Mouse (Mus musculus) lung, embryonic 15.5 days (tissue): ENCODE measurements around the gene Nos2. TPM values are rescaled to one million over a fixed set of nuclear protein-coding genes. Genes with fewer than 3 reads are reported as not detected.
A peak's percentile ranks its signal among the peaks of the same experiment; 100 is the strongest.
"Not testable (repeated sequence)": the region's sequence is repeated elsewhere in the genome, so short reads cannot be mapped to it uniquely, and the experiment has no call there.

Experiments
- ATAC-seq: fragments of 200-750 bp; cut with Nextera tagmentation; 2 replicates; pipeline ENCODE4 v1.8.0; 2017; ENCODE audit warnings: moderate number of reproducible peaks, borderline replicate concordance; ENCODE audit not compliant: low FRiP score, low TSS enrichment; ENCODE audit errors: extremely low read depth
- H3K27ac ChIP-seq: fragments of 300-500 bp; sonication (generic); 2 replicates; pipeline ENCODE4 v1.5.1; 2015; ENCODE audit warnings: moderate library complexity, mild to moderate bottlenecking, inconsistent platforms
- H3K27me3 ChIP-seq: fragments of 300-500 bp; sonication (generic); 2 replicates; pipeline ENCODE4 v1.6.1; 2015; ENCODE audit warnings: inconsistent platforms
- H3K36me3 ChIP-seq: fragments of 300-500 bp; sonication (generic); 2 replicates; pipeline ENCODE4 v1.6.1; 2015; ENCODE audit warnings: inconsistent platforms
- H3K4me1 ChIP-seq: fragments of 300-500 bp; sonication (generic); 2 replicates; pipeline ENCODE4 v1.6.1; 2015; ENCODE audit warnings: inconsistent platforms
- H3K4me2 ChIP-seq: fragments of 300-500 bp; sonication (generic); 2 replicates; pipeline ENCODE4 v1.6.1; 2015; ENCODE audit warnings: inconsistent platforms, mild to moderate bottlenecking, moderate library complexity
- H3K4me3 ChIP-seq: fragments of 300-500 bp; sonication (generic); 2 replicates; pipeline ENCODE4 v1.5.1; 2015; ENCODE audit warnings: mild to moderate bottlenecking, inconsistent platforms
- H3K9ac ChIP-seq: fragments of 300-500 bp; sonication (generic); 2 replicates; pipeline ENCODE4 v1.6.1; 2015; ENCODE audit warnings: inconsistent platforms
- H3K9me3 ChIP-seq: fragments of 300-500 bp; sonication (generic); 2 replicates; pipeline ENCODE4 v1.6.1; 2016; ENCODE audit warnings: inconsistent platforms
- WGBS: fragments of 180-500 bp; shearing (Covaris S2); methylation state at CpG from one replicate; pipeline ENCODE4 v1.1.7; 2015; 5-methylcytosine and 5-hydroxymethylcytosine counted together
- polyA plus RNA-seq: library from polyadenylated mRNA; unstranded; fragments of >200 nt; fragmentation: Nextera tagmentation; extraction: Ambion mirVana; gene quantifications from 2 replicates; pipeline ENCODE4 v1.2.1, GENCODE M21; 2015

Gene Nos2
- polyA plus RNA-seq, 1 experiment from 2014 or later, result 3.8 TPM

DNA sequence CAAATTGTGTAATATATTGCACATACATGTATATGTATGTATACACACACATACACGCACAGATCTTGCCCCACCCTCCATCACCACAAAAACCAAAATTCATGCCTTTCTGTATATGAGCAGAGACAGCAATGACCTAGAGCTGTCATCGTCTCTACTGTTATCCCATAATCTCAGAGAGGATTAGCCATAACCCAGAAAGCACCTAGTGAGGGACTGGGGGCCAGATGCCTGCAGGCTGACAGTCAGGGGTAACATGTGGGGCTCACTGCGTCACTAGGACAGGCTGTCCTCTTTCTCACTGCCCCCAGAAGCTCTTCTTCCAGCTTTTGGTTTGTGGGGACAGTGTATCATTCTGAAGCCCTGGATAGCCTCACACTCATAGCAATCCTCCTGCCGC, 81.3 kb downstream of the Nos2 start:
- WGBS, result 81% methylated on average over 4 of the region's 4 CpGs
- no peak for ATAC-seq

DNA sequence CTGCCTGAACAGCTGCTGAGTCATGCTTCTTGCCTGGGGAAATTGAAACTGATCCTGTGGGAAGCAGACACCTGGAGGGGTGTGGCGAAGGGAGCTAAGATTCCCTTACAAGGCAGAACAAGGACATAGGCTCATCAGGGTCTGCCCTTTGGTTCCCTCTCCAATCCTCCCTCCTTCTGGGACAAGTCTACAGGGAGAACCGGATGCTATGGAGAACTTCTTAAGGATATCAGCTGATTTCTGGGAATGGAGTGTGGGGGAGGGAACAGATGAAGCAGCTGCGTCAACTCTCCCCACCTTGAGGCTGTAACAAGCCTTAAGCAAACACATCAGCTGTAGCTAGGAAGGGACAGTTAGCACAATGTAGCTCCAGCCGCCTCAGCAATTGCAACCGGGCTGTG, 82.0 kb downstream of the Nos2 start:
- WGBS, result 35% methylated on average over 5 of the region's 5 CpGs

More for the DNA sequence above, 81.3 kb downstream of the Nos2 start:
- H3K27me3 ChIP-seq, result no peaks in the 10 kb centered on the region
- H3K4me2 ChIP-seq, result no peak overlapping the region
- no peak overlapping the region for H3K9ac ChIP-seq
- H3K36me3 ChIP-seq, result no peaks in the 10 kb centered on the region
- no peaks in the 10 kb centered on the region for H3K9me3 ChIP-seq
- H3K4me1 ChIP-seq, result peaks cover 8% of the 10 kb centered on the region; the same call in 1 of the 2 replicates
- peak overlapping the region; percentile 82 for H3K27ac ChIP-seq
- H3K4me3 ChIP-seq, result no peak overlapping the region

DNA sequence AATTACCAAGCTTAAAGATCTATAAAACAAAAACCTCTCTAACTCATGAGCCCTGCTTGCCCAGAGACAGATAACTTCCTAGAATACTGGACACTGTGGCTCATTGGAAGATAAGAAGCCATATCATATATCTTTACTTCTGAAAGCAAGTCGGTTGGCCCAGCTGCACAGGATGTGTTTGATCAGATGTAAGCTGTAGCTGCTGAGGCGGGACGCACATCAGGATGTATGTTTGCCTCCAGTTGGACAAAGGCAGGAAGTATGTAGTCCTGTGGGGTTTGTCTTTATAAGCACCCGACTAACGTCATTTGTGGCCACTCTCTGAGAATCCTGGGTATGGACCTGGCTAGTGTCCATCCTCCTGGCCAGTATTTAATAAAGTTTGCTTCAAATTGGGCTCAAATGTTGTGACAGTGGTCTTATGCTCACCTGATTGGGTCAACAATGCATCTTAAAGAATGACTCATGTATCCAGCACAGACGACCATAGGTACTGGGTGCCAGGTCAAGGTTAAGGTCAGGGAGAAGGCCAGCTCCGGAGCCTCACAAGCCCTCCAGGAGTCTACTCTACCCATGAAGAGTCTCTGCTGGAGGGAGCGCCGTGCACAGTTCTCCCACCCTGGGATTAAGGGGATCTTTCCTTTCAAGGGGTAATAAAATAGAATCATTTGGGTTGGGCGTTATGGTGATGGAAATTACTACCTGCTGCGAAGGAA, 82.6 kb downstream of the Nos2 start:
- H3K27me3 ChIP-seq, result no peaks in the 10 kb centered on the region
- 53% methylated on average over 11 of the region's 11 CpGs for WGBS
- H3K4me2 ChIP-seq, result no peak overlapping the region
- H3K4me1 ChIP-seq, result peaks cover 8% of the 10 kb centered on the region; the same call in 1 of the 2 replicates
- H3K36me3 ChIP-seq, result no peaks in the 10 kb centered on the region
- no peak overlapping the region for H3K4me3 ChIP-seq
- no peaks in the 10 kb centered on the region for H3K9me3 ChIP-seq
- H3K9ac ChIP-seq, result no peak overlapping the region
- ATAC-seq, result peak; percentile 73
- H3K27ac ChIP-seq, result peak overlapping the region; percentile 82

More for the DNA sequence above, 82.0 kb downstream of the Nos2 start:
- H3K27me3 ChIP-seq, result no peaks in the 10 kb centered on the region
- peak overlapping the region; percentile 82 for H3K27ac ChIP-seq
- ATAC-seq, result 0 out of 2 replicates have a peak, but pooled peaks have one; percentile 44
- no peaks in the 10 kb centered on the region for H3K9me3 ChIP-seq
- no peaks in the 10 kb centered on the region for H3K36me3 ChIP-seq
- H3K9ac ChIP-seq, result no peak overlapping the region
- peaks cover 8% of the 10 kb centered on the region; the same call in 1 of the 2 replicates for H3K4me1 ChIP-seq
- no peak overlapping the region for H3K4me3 ChIP-seq
- H3K4me2 ChIP-seq, result no peak overlapping the region

DNA sequence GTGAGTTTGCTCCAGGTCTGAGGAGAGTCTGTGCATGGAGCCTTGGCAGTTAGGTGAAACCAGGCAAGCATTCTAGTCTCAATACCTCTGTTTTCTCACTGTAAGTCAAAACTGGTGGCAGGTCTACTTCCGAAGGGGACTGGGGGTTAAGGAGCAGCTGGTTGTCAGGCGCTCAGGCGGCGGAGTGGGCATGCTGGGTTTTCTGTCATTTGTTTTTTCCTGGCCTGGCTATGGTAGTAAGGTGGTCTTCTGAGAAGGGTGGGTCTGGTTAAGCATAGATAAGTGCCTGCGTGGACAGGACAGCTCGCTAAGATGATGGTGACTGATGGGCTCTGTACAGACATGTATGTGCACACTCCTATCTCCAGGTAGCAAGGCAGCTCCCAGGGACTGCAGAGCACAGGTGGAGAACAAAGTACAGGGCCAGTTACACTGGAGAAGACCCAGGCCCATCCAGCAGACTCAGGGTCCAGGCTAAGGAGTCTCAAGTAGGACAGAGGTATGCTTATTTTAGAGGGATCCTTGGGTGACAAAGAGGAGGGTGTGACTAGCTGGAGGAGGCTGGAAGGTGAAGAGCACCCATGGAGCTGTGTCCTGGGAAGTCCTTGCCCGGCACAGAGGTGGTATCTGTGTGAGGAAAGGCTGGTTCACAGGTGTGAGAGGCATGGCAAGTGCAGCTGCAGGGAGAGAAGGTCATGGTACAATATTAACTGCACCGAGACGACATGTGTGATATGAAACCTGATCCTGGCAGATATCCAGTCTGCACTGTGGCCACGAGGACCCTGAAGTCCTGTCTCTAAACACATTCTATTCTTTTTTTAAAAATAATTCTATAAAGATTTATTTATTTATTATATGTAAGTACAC, 83.4 kb downstream of the Nos2 start:
- H3K4me3 ChIP-seq, result no peak overlapping the region
- H3K4me1 ChIP-seq, result peaks cover 8% of the 10 kb centered on the region; the same call in 1 of the 2 replicates
- no peak overlapping the region for H3K4me2 ChIP-seq
- no peaks in the 10 kb centered on the region for H3K36me3 ChIP-seq
- 59% methylated on average over 10 of the region's 10 CpGs for WGBS
- H3K27me3 ChIP-seq, result no peaks in the 10 kb centered on the region
- no peaks in the 10 kb centered on the region for H3K9me3 ChIP-seq
- no peak for ATAC-seq
- H3K9ac ChIP-seq, result no peak overlapping the region
- peak overlapping the region; percentile 60; the same call in 1 of the 2 replicates for H3K27ac ChIP-seq

DNA sequence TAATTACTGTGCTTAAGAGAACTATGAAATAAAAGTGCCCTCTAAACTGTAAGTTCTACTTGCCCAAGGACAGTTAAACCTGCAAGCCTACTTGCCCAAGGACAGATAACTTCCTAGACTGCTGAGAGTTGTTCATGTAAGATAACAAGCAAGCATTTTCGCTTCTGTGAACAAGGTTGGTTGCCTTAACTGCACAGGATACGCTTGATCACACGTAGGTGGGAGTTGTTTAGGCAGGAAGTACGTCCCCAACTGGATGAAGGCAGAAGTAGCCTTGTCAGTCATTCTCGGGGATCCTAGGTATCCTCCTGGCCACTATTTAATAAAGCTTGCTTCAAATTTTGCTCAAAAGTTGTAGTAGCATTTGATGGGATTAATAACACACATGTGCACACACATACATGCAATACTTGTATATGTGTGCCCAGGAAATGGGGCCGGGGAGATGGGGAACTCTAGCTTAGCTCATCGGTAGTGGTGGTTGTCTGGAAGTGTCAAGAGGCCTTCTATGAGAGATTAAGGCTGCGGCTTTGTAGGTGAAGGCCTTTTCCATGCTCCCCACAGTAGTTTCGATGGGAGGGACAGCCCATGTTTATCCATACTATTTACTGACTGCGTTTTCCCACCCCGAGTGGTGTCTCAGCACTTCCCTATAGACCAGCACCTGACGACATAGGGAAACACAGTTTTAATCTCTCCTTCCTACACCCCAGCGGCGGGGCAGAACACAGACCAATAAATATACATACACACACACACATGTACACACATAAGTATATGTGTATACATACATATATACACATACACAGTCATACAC, 85.2 kb downstream of the Nos2 start:
- no peaks in the 10 kb centered on the region for H3K9me3 ChIP-seq
- peaks cover 8% of the 10 kb centered on the region; the same call in 1 of the 2 replicates for H3K4me1 ChIP-seq
- no peaks in the 10 kb centered on the region for H3K27me3 ChIP-seq
- 70% methylated on average over 14 of the region's 14 CpGs for WGBS
- no peak overlapping the region for H3K27ac ChIP-seq
- no peak overlapping the region for H3K4me2 ChIP-seq
- H3K9ac ChIP-seq, result no peak overlapping the region
- H3K36me3 ChIP-seq, result no peaks in the 10 kb centered on the region
- no peak for ATAC-seq
- H3K4me3 ChIP-seq, result no peak overlapping the region

DNA sequence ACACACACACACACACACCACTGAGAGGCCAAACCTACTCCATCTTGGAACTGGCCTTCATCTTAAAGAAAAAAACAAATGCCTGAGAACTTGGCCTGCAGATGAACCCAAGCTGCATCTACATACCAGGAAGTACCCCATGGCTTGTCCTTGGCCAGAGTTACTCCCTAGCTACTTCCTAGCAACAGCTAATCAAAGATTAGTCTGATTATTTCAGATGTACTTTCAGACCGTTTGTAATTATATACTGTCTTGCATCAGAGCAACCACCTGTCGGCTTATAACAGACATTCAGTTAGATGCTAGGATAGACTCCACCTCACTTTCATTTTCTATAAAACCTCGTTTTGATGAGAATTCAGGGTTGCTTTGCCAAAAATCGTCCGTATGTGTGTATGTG, 85.8 kb downstream of the Nos2 start:
- H3K4me3 ChIP-seq, result no peak overlapping the region
- H3K9ac ChIP-seq, result no peak overlapping the region
- no peaks in the 10 kb centered on the region for H3K9me3 ChIP-seq
- H3K27me3 ChIP-seq, result no peaks in the 10 kb centered on the region
- no peak overlapping the region for H3K27ac ChIP-seq
- H3K36me3 ChIP-seq, result no peaks in the 10 kb centered on the region
- 61% methylated on average over 5 of the region's 5 CpGs for WGBS
- no peak overlapping the region for H3K4me2 ChIP-seq
- no peak; the same call in 1 of the 2 replicates for ATAC-seq
- H3K4me1 ChIP-seq, result peaks cover 8% of the 10 kb centered on the region; the same call in 1 of the 2 replicates

DNA sequence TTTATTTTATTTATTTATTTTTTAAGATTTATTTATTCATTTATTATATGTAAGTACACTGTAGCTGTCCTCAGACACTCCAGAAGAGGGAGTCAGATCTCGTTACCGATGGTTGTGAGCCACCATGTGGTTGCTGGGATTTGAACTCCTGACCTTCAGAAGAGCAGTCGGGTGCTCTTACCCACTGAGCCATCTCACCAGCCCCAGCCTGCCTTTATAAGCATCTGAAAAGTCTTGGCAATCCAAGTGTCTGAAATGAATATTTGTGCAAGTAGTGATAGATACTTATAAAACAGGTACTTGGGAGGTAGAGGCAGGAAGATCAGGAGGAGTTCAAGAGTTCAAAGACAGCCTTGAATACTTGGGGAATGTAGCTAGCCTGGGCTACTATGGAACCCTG, 86.8 kb downstream of the Nos2 start:
- H3K9me3 ChIP-seq, H3K9ac ChIP-seq, H3K27ac ChIP-seq, H3K4me2 ChIP-seq, ATAC-seq, H3K27me3 ChIP-seq, H3K4me1 ChIP-seq, H3K36me3 ChIP-seq, H3K4me3 ChIP-seq: not testable (repeated sequence)
- WGBS, result 70% methylated on average over 3 of the region's 3 CpGs

DNA sequence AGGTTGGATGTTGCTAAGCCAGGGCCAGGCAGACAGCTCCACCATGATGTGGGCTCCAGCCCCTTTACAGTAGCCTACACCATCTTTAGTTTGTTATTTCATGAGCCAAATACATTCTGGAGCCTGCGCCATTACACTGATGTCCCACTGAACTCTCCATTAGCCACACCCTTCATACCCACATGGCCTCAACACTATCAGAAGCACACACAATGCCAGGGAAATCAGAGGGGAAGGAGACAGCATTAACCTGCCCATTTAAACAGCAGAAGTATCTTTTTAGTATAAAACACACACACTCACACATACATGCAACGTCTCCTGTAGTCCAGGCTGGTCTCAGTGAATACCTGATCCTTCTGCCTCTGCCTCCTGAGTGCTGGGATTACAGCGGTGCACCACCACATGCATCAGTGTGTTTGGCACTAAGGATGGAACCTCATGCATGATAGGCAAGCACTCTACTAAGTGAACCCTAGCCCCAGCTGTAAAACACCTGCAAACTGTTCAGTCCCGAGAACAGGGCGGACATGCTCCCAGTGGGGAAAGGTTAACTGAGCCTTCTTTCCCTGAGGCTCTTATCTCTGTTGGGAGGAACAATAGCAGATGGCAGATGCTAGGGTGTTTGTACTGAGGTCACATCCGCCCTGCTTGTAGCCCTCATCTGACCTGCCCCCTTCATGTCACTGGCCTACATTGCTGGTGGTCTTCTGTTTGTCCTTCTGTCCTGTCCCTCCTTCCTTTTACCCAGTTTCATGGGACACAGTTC, 87.6 kb downstream of the Nos2 start:
- Histone ChIP-seq H3K9me3 (no peaks in the 10 kb centered on the region), H3K4me3 (no peak overlapping the region), H3K36me3 (no peaks in the 10 kb centered on the region), H3K4me1 (no peaks in the 10 kb centered on the region), H3K4me2 (no peak overlapping the region), H3K27me3 (no peaks in the 10 kb centered on the region), H3K27ac (no peak overlapping the region), H3K9ac (no peak overlapping the region)
- 71% methylated on average over 6 of the region's 6 CpGs for WGBS
- no peak for ATAC-seq

DNA sequence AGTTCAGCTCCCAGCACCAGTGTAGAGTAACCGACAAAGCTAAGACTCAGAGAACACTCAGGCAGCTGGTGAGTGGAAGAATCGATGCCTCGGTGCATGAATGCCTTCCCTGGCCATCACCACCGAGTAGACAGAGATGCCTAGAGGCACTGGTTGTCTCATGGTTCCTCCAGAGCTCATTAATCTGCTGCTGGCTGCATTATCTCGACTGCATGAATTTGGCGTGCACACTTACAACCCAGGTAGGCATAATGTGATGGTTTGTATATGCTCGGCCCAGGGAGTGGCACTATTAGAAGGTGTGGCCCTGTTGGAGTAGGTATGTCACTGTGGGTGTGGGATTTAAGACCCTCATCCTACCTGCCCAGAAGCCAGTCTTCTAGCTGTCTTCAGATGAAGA, 88.3 kb downstream of the Nos2 start:
- Histone ChIP-seq H3K27ac (no peak overlapping the region), H3K36me3 (no peaks in the 10 kb centered on the region), H3K9ac (no peak overlapping the region), H3K9me3 (no peaks in the 10 kb centered on the region), H3K4me3 (no peak overlapping the region), H3K27me3 (no peaks in the 10 kb centered on the region), H3K4me1 (no peaks in the 10 kb centered on the region), H3K4me2 (no peak overlapping the region)
- no peak for ATAC-seq
- 82% methylated on average over 7 of the region's 7 CpGs for WGBS
